Mouse (Mus musculus) myocyte (in vitro differentiated cells): ENCODE measurements around the gene Hist2h3c2. TPM values are rescaled to one million over a fixed set of nuclear protein-coding genes. Genes with fewer than 3 reads are reported as not detected.
"Not testable (repeated sequence)": the region's sequence is repeated elsewhere in the genome, so short reads cannot be mapped to it uniquely, and the experiment has no call there.

ENCODE experiments used
- H3K27me3 ChIP-seq: one replicate; pipeline ENCODE4 v1.6.1; 2011; ENCODE audit not compliant: control insufficient read depth, insufficient read depth, insufficient read length
- H3K36me3 ChIP-seq: one replicate; pipeline ENCODE4 v1.6.1; 2011; ENCODE audit not compliant: control insufficient read depth, insufficient read depth
- H3K4me2 ChIP-seq: one replicate; pipeline ENCODE4 v1.6.1; 2011; ENCODE audit warnings: low read depth, control low read depth
- H3K4me3 ChIP-seq: one replicate; pipeline ENCODE4 v1.5.1; 2011; ENCODE audit warnings: mild to moderate bottlenecking, control low read depth, moderate library complexity
- H3K79me2 ChIP-seq: one replicate; pipeline ENCODE4 v1.6.1; 2011; ENCODE audit not compliant: control insufficient read depth, insufficient read depth
- H3ac ChIP-seq: one replicate; pipeline ENCODE4 v1.6.1; 2011; ENCODE audit not compliant: control insufficient read depth, insufficient read length
- CEBPB ChIP-seq: IDR thresholded peaks from 2 replicates; pipeline ENCODE4 v1.6.1; 2011; ENCODE audit warnings: mild to moderate bottlenecking, moderate library complexity; ENCODE audit not compliant: poor library complexity, insufficient read depth, severe bottlenecking
- E2F4 ChIP-seq: IDR thresholded peaks from one replicate; pipeline ENCODE4 v1.6.1; 2011; ENCODE audit warnings: mild to moderate bottlenecking, control low read depth, moderate library complexity; ENCODE audit not compliant: insufficient read depth
- MAX ChIP-seq: IDR thresholded peaks from one replicate; pipeline ENCODE4 v1.6.1; 2011; ENCODE audit warnings: low read depth, mild to moderate bottlenecking, control low read depth
- MYOD1 ChIP-seq, 3 experiments: IDR thresholded peaks; one replicate each; pipeline ENCODE4 v1.6.1; 2011; ENCODE audit warnings: control low read depth in 2 of 3, low read depth in 2 of 3, mild to moderate bottlenecking in 2 of 3, moderate library complexity in 1 of 3; ENCODE audit not compliant: insufficient read length in 2 of 3, control insufficient read depth in 1 of 3
- MYOG ChIP-seq, 3 experiments: IDR thresholded peaks; one replicate each; pipeline ENCODE4 v1.6.1; 2011; ENCODE audit warnings: control low read depth in 2 of 3, low read depth in 2 of 3, mild to moderate bottlenecking in 2 of 3; ENCODE audit not compliant: insufficient read length in 2 of 3, control insufficient read depth in 1 of 3, insufficient read depth in 1 of 3
- POLR2A ChIP-seq: IDR thresholded peaks from one replicate; pipeline ENCODE4 v1.6.1; 2011; ENCODE audit warnings: low read depth, mild to moderate bottlenecking, control low read depth, moderate library complexity; ENCODE audit not compliant: insufficient read length
- POLR2AphosphoS2 ChIP-seq: IDR thresholded peaks from one replicate; pipeline ENCODE4 v1.6.1; 2011; ENCODE audit warnings: low read depth, control low read depth; ENCODE audit not compliant: insufficient read length
- REST ChIP-seq: IDR thresholded peaks from one replicate; pipeline ENCODE4 v1.6.1; 2011; ENCODE audit warnings: mild to moderate bottlenecking, control low read depth, moderate library complexity; ENCODE audit not compliant: insufficient read depth, insufficient read length
- SRF ChIP-seq: IDR thresholded peaks from one replicate; pipeline ENCODE4 v1.6.1; 2011; ENCODE audit warnings: low read depth; ENCODE audit not compliant: control insufficient read depth, insufficient read length
- TCF12 ChIP-seq: IDR thresholded peaks from one replicate; pipeline ENCODE4 v1.6.1; 2011; ENCODE audit warnings: mild to moderate bottlenecking, control low read depth; ENCODE audit not compliant: poor library complexity, insufficient read depth, severe bottlenecking
- TCF3 ChIP-seq: IDR thresholded peaks from one replicate; pipeline ENCODE4 v1.6.1; 2011; ENCODE audit warnings: low read depth, control low read depth; ENCODE audit not compliant: insufficient read length
- USF1 ChIP-seq: IDR thresholded peaks from one replicate; pipeline ENCODE4 v1.6.1; 2011; ENCODE audit warnings: low read depth, mild to moderate bottlenecking, control low read depth, moderate library complexity
- polyA plus RNA-seq: library from polyadenylated mRNA; unstranded; fragments of >200 nt; fragmentation: generic; extraction: Trizol; gene quantifications from one replicate; pipeline ENCODE4 v1.2.1, GENCODE M21; 2012; ENCODE audit warnings: missing spikeins

The Hist2h3c2 gene
- polyA plus RNA-seq, 1 experiment = 22.7 TPM

DNA sequence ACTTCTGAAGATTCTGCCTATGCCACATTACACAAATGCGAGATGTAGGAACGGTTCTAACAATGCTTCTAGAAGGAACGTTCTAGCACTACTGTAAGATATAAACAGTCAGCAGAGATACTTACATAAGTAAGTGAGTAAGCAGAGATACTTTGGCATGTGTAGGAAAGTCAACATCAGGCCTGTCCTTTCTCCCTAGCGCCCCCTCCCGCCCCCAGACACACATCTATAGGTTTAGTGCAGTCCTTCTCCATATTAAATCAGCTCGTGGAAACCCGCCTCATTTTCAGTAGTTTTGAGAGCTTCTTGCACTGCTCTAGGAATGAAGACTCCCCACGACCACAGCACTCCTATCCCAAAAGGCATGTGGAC, 38.5 kb upstream of the Hist2h3c2 start:
- peak overlapping the region; percentile 79 for H3K4me2 ChIP-seq
- no peak for TF ChIP-seq MYOG (IDR thresholded peaks at IDR 0.05; ENCODE audit: control insufficient read depth in 1 of 3, insufficient read depth in 1 of 3, insufficient read length in 2 of 3, low read depth in 2 of 3)
- TF ChIP-seq MYOD1 (IDR thresholded peaks at IDR 0.05; ENCODE audit: control insufficient read depth in 1 of 3, insufficient read length in 2 of 3, low read depth in 2 of 3) = no peak
- TF ChIP-seq REST = no peak
- TF ChIP-seq TCF3 = no peak
- TF ChIP-seq MAX = no peak
- no peak for TF ChIP-seq USF1
- TF ChIP-seq SRF = no peak
- TF ChIP-seq E2F4 = no peak
- no peak for TF ChIP-seq TCF12
- TF ChIP-seq POLR2A = no peak
- no peak for TF ChIP-seq CEBPB
- no peak for TF ChIP-seq POLR2AphosphoS2
- H3ac ChIP-seq = no peak overlapping the region
- no peaks in the 10 kb centered on the region for H3K79me2 ChIP-seq
- no peaks in the 10 kb centered on the region for H3K27me3 ChIP-seq
- no peaks in the 10 kb centered on the region for H3K36me3 ChIP-seq
- H3K4me3 ChIP-seq = peak overlapping the region; percentile 18

DNA sequence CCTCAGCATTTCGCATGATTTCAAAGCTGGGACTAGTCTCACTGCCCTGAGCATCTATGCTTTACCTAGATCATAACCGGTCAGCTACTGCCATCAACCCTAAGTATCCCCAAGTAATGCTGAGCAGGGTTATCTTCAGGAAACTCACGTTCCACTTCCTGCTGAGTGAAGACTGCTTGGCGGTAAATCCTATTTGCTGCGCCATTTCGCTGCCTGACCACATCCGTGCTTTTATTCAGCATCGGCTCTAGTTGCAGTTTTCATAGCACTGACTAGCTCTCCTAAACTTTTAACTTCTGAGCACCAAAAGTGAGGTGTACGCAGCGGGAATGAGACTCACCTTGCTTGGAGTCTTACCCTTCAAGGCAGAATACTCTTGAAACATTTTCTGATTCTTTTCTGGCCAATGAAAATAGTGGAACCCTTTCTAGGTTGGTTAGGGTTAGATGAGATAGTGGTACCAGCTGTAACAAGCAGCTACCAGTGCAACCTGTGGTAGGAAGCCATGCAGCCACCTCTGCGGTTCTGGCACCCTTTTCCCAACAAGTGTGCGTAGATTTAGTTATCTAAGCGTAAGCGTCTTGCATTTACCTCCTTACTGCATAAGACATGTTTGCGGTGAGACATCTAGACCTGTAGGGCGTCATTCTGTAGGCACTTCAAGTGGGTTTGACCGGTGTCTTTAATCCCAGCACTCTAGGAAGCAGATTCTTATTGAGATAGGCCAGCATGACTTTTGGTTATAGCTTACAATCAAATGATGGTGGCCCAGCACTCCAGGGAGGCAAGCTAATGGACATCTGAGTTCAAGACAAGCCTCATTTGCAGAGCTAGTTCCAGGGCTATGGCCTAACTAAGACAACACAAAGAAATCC, 34.9 kb upstream of the Hist2h3c2 start:
- no peak for TF ChIP-seq E2F4
- TF ChIP-seq POLR2AphosphoS2 = peak; percentile 89
- peak; percentile 68 for TF ChIP-seq POLR2A
- Histone ChIP-seq H3K36me3 (no peaks in the 10 kb centered on the region), H3K4me3 (peak overlapping the region; percentile 50), H3K79me2 (no peaks in the 10 kb centered on the region), H3K4me2 (peak overlapping the region; percentile 93), H3K27me3 (no peaks in the 10 kb centered on the region), H3ac (no peak overlapping the region)

DNA sequence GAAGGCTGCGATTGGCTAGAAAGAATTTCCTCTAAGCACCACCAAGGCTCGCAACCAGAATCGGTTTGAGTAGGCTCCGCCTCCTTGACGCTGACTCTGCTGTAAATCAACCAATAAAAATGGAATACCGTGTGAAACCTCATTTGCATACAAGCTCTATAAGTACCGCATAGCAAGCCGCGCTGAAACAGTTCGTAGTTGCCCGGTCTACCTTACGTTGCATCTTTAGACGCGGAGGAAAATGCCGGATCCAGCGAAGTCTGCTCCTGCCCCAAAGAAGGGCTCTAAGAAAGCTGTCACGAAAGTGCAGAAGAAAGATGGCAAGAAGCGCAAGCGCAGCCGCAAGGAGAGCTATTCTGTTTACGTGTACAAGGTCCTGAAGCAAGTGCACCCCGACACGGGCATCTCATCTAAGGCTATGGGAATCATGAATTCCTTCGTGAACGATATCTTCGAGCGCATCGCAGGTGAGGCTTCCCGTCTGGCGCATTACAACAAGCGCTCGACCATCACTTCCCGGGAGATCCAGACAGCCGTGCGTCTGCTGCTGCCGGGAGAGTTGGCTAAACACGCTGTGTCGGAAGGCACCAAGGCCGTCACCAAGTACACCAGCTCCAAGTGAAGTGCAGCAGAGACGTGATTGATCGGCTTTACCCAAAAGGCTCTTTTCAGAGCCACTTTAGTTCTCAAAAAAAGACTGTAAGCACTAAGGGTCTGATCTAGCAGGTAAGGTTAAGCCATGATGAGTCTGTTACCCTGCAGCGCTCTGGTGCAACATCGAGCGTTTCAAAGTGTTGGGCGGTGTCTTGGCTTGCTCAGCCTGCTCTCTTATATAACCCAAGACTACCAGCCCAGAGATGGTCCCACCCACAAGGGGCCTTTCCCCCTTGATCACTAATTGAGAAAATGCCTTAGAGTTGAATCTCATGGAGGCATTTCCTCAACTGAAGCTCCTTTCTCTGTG, 30.9 kb upstream of the Hist2h3c2 start, which contains the start of gene Hist2h2bb:
Hist2h2bb (plus strand) TSS at position 242 of the 964 bp plus-strand sequence.
- H3K79me2 ChIP-seq = no peaks in the 10 kb centered on the region
- peak within 1 kb of the TSS; percentile 46 for H3K4me3 ChIP-seq
- no peaks in the 10 kb centered on the region for H3K36me3 ChIP-seq
- H3K4me2 ChIP-seq = peak within 1 kb of the TSS; percentile 82
- H3ac ChIP-seq = peak within 1 kb of the TSS; percentile 46
- TF ChIP-seq POLR2A (peak; percentile 89), MAX (no peak), POLR2AphosphoS2 (peak; percentile 99), REST (no peak), CEBPB (0 out of 2 replicates have a peak, but pooled peaks have one; percentile 2)
- H3K27me3 ChIP-seq = no peaks in the 10 kb centered on the region

DNA sequence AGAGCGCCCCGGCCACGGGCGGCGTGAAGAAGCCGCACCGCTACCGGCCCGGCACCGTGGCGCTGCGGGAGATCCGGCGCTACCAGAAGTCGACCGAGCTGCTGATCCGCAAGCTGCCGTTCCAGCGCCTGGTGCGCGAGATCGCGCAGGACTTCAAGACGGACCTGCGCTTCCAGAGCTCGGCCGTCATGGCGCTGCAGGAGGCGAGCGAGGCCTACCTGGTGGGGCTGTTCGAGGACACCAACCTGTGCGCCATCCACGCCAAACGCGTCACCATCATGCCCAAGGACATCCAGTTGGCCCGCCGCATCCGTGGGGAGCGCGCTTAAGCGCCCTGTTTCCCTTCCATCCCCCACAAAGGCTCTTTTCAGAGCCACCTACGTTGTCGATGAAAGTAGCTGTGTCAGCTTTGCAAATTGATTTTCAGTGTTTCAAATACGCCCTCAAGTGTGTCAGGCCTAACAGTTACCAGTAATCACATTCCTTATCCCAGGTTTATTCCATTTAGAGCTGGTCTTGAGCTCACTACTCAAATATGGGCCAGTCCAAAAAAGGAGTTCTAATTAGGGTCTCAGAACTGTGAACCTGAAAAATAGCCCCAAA, 29.9 kb upstream of the Hist2h3c2 start:
- not testable (repeated sequence) for H3K27me3 ChIP-seq, H3K36me3 ChIP-seq, H3K79me2 ChIP-seq
- TF ChIP-seq POLR2A = peak; percentile 84
- peak; percentile 90 for TF ChIP-seq POLR2AphosphoS2
- Histone ChIP-seq H3K4me2 (peak overlapping the region; percentile 82), H3K4me3 (peak overlapping the region; percentile 46), H3ac (peak overlapping the region; percentile 46)

DNA sequence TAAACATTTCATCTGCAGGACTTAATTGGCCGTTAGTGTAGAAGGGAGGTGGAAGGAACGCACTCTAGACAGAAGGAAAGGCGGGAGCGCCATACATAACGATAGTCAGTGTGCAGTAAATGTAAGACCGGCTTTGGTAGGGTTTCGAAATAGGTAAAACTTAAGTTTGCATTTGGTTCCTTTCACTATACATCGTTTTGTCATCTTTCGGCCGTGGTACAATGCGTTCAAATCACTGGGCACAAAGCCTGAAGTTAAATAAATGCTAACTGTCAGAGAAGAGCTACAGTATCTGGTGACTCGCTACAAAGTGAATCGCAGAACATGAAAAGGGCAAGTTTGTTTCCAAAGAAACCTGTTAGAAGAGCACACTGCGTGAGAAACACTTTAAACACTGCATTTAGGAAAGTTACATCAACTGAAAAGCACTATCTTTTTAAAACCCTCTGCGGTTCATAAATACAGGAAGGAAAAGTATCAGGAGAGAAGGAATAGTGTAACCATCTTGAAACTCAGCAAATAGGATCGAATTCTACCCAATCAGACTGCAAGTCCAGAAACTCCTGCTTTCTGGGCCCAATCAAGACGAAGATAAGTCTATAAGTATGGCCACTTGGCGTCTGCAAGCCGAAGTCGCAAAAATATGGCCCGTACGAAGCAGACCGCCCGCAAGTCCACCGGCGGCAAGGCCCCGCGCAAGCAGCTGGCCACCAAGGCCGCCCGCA, 29.3 kb upstream of the Hist2h3c2 start, which contains the start of gene Hist2h3b:
Hist2h3b (plus strand) TSS at position 604 of the 725 bp plus-strand sequence.
- peak within 1 kb of the TSS; percentile 46 for H3ac ChIP-seq
- H3K4me3 ChIP-seq = peak within 1 kb of the TSS; percentile 46
- no peaks in the 10 kb centered on the region for H3K27me3 ChIP-seq
- H3K36me3 ChIP-seq = no peaks in the 10 kb centered on the region
- H3K4me2 ChIP-seq = peak within 1 kb of the TSS; percentile 82
- no peaks in the 10 kb centered on the region for H3K79me2 ChIP-seq
- no peak for TF ChIP-seq MYOD1 (IDR thresholded peaks at IDR 0.05; ENCODE audit: control insufficient read depth in 1 of 3, insufficient read length in 2 of 3, low read depth in 2 of 3)
- TF ChIP-seq MAX = no peak
- no peak for TF ChIP-seq MYOG (IDR thresholded peaks at IDR 0.05; ENCODE audit: control insufficient read depth in 1 of 3, insufficient read depth in 1 of 3, insufficient read length in 2 of 3, low read depth in 2 of 3)
- no peak for TF ChIP-seq TCF12
- TF ChIP-seq REST = no peak
- no peak for TF ChIP-seq TCF3
- peak; percentile 92 for TF ChIP-seq POLR2AphosphoS2
- TF ChIP-seq SRF = no peak
- no peak for TF ChIP-seq E2F4
- 0 out of 2 replicates have a peak, but pooled peaks have one; percentile 40 for TF ChIP-seq CEBPB
- TF ChIP-seq USF1 = no peak
- TF ChIP-seq POLR2A = peak; percentile 85
